Mouse (Mus musculus) thymus, postnatal 36 days (tissue): ENCODE results near the gene 5730596B20Rik.
A peak's percentile ranks its signal among the peaks of the same experiment; 100 is the strongest.

Source experiments
- DNase-seq, 2 experiments: peaks; one replicate each; pipeline ENCODE4 v3.0.0; 2022; ENCODE audit warnings: mixed read lengths in 2 of 2

Gene 5730596B20Rik

GRCm38 (mm10) chr6:52200751-52201250 lies 23.5 kb downstream of the 5730596B20Rik start:
- no peak for DNase-seq

GRCm38 (mm10) chr6:52201269-52201668 lies 24.0 kb downstream of the 5730596B20Rik start:
- no peak for DNase-seq

DNA sequence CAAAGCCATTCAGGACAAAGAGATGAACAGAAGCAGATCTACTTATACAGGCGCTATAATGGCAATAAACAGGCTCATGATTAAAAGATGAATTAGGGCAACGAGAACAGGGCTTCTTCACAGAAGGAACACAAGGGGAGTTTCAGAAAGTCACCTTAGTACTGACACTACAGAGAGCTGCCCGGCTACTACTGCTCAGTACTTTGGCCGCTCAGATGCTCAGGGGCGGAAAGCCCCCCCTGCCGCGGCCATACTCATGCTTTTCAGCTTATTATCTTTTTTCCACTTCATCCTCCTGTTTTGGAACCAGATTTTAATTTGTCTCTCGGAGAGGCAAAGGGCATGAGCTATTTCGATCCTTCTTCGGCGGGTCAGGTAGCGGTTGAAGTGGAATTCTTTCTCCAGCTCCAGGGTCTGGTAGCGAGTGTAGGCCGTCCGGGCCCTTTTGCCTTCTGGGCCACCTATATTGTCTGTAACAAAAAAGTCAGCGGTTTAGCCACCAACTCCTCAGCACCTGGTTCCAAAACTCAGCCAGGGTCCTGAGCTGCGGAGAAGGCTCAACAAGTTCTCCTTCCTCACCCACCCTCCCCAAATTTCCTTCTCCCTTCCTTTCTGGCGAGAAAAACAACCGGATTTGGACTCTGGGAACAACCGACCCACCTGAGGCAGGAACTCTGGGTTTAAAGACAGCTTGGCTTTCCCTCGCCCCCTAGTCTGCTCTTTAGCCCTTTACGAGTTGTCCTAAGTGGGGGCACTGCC lies 25.2 kb downstream of the 5730596B20Rik start:
- no peak for DNase-seq

GRCm38 (mm10) chr6:52203121-52203370 lies 25.7 kb downstream of the 5730596B20Rik start:
- DNase-seq: no peak

- no peak for DNase-seq
Observed at GRCm38 (mm10) chr6:52203371-52204049, 26.2 kb downstream of the 5730596B20Rik start.

DNA sequence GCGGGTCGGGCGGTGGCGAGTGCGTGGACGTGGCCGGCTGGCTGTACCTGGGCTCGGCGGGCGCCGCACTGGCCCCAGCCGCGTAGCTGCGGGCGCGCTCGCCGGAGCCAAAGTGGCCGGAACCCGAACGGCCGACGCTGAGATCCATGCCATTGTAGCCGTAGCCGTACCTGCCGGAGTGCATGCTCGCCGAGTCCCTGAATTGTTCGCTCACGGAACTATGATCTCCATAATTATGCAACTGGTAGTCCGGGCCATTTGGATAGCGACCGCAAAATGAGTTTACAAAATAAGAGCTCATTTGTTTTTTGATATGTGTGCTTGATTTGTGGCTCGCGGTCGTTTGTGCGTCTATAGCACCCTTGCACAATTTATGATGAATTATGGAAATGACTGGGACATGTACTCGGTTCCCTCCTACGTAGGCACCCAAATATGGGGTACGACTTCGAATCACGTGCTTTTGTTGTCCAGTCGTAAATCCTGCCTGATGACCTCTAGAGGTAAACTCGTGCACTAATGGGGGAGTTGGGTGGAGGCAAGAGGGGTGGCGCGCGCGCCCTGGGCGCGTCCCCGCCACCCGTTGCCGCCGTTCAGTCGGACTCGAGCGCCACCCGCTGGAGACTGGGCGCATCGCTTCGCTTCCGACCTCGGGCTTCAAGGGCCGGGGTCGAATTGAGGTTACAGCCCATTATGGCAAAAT lies 26.9 kb downstream of the 5730596B20Rik start, which contains the start of gene Hoxa5:
Gene Hoxa5 (minus strand): TSS at position 538 of the 703 bp plus-strand sequence.
- no peak for DNase-seq

- DNase-seq: no peak
Observed at GRCm38 (mm10) chr6:52205221-52205620, 27.9 kb downstream of the 5730596B20Rik start.

DNA sequence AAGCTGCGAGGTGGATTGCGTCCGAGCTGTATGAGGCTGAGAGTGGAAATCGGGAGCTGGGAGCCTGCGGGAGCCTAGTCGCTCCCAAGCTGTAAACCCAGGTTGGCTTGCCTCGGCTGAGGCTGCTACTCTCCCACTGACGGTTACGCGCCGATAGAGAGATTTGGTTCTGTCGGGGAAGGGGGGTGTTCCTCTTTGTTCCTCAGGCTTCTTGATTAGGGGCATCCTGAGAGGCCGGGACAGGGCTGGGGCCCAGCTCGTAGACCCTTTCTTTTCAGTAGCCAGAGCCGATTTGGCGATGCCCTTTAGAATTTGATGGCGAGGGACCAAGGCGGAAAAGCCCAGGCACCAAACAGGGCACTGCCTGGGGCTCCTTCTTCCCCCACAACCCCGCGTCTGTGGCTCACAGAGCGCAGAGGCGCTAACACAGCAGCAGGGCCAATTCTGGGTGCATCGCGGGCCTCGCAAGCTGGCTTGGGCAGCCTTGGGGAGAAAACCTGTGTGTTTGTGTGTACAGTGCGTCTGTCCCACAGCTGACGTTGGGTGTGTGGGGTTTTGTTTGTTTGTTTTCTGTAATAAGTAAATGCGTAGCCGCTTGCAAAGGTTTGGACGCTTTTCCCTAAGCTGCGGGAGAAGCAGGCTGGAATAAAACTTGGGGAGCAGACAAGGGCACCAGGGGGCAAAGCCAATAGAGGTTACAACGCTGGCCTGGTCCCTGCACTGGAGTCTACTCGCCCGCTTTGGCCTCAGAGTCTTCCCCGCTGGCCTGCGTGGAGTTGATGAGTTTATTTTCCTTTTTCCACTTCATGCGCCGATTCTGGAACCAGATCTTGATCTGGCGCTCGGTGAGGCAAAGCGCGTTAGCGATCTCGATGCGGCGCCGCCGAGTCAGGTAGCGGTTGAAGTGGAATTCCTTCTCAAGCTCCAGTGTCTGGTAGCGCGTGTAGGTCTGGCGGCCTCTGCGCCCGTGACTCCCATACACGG lies 28.6 kb downstream of the 5730596B20Rik start:
- no peak for DNase-seq

GRCm38 (mm10) chr6:52206882-52207683 lies 29.8 kb downstream of the 5730596B20Rik start:
- no peak for DNase-seq

GRCm38 (mm10) chr6:52207684-52207976 lies 30.3 kb downstream of the 5730596B20Rik start:
- DNase-seq: no peak

GRCm38 (mm10) chr6:52208072-52208867 lies 31.0 kb downstream of the 5730596B20Rik start, which contains the start of gene Hoxa6:
Gene Hoxa6, minus strand, starts transcription at chr6:52208722.
- no peak for DNase-seq

DNA sequence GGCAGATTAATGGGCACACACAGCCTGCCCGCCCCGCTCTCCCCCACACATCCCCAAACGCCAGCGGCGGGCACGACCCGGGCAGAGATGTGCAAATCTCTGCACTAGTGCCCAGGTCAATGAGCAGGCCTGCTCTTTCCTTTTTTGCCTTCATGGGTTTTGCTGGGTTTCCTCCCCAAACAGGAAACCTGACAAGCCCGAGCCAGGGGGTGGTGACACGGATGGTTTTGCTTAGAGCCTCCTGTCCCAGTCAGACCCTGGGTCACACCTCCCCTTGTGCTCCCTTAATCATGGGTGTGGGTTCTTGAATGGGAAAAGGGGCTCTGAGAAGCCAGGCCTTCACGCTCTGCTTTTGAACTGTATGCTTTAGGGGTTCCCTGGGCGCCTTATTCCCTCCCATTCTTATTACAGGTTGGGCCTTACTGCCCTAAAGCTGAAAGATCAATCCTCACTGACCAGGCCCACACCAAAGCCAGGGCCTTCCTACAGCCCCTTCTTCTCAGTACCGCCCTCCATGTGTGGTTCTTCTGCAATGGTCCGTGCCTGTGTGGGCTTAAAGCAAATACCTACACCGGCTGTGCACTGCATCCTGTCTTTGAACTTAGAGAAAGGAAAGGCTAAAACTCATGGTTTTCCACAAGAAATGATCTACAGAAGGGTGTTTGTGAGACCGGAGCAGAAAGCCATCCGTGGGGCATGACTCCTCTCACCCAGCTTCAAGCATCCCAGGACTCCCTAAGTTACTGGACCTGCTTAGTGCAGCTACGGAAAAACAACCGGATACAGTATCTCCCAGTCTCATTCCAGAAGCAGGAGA lies 31.8 kb downstream of the 5730596B20Rik start:
- DNase-seq: no peak

- no peak for DNase-seq
Observed at GRCm38 (mm10) chr6:52209685-52210046, 32.4 kb downstream of the 5730596B20Rik start.

- peak; percentile 72 to 75 for DNase-seq
Observed at GRCm38 (mm10) chr6:52211170-52211935, 34.1 kb downstream of the 5730596B20Rik start.

GRCm38 (mm10) chr6:52211961-52212360 lies 34.7 kb downstream of the 5730596B20Rik start:
- DNase-seq: peak in 1 of 2 experiments; percentile 11

GRCm38 (mm10) chr6:52212556-52213118 lies 35.3 kb downstream of the 5730596B20Rik start:
- peak in 1 of 2 experiments; percentile 7 for DNase-seq

- DNase-seq: peak in 1 of 2 experiments; percentile 17
Observed at GRCm38 (mm10) chr6:52213119-52213986, 36.1 kb downstream of the 5730596B20Rik start, which contains the start of the genes Hoxa3 and Gm28308. Gene Hoxa3, minus strand, starts transcription at chr6:52213336. Gene Gm28308, minus strand, starts transcription at chr6:52213339.
